Mouse (Mus musculus) splenic B cell, adult 2 months (primary cell): Measurements from ENCODE around the gene Gatb.

ENCODE experiments used
- DNase-seq: peaks from one replicate; pipeline ENCODE4 v3.0.0-alpha.2; 2011; ENCODE audit warnings: low read depth, low spot score
- H3K27me3 ChIP-seq: 2 replicates; pipeline ENCODE4 v1.6.1; 2012; ENCODE audit warnings: mild to moderate bottlenecking, low read length, moderate library complexity, mixed read lengths; ENCODE audit not compliant: control insufficient read depth, poor library complexity, insufficient read depth, severe bottlenecking
- H3K36me3 ChIP-seq: 2 replicates; pipeline ENCODE4 v1.6.1; 2012; ENCODE audit warnings: mild to moderate bottlenecking, low read length, moderate library complexity, mixed read lengths; ENCODE audit not compliant: control insufficient read depth, poor library complexity, insufficient read depth, severe bottlenecking

Gatb gene

GRCm38 (mm10) chr3:85659681-85660080, 85.8 kb downstream of the Gatb start:
- Histone ChIP-seq H3K36me3 (no peaks in the 10 kb centered on the region), H3K27me3 (no peaks in the 10 kb centered on the region)
- no peak for DNase-seq

GRCm38 (mm10) chr3:85661926-85662813, 88.3 kb downstream of the Gatb start:
- Histone ChIP-seq H3K27me3 (no peaks in the 10 kb centered on the region), H3K36me3 (no peaks in the 10 kb centered on the region)
- no peak for DNase-seq

- H3K36me3 ChIP-seq: no peaks in the 10 kb centered on the region
- H3K27me3 ChIP-seq: no peaks in the 10 kb centered on the region
- no peak for DNase-seq
These were observed 89.9 kb downstream of the Gatb start for GRCm38 (mm10) chr3:85663826-85664225.

GRCm38 (mm10) chr3:85664591-85665171, 90.8 kb downstream of the Gatb start:
- no peak for DNase-seq
- Histone ChIP-seq H3K36me3 (no peaks in the 10 kb centered on the region), H3K27me3 (no peaks in the 10 kb centered on the region)

GRCm38 (mm10) chr3:85666166-85666565, 92.2 kb downstream of the Gatb start:
- H3K27me3 ChIP-seq: no peaks in the 10 kb centered on the region
- no peak for DNase-seq
- no peaks in the 10 kb centered on the region for H3K36me3 ChIP-seq

GRCm38 (mm10) chr3:85666736-85667135, 92.8 kb downstream of the Gatb start:
- H3K36me3 ChIP-seq: no peaks in the 10 kb centered on the region
- H3K27me3 ChIP-seq: no peaks in the 10 kb centered on the region
- DNase-seq: no peak

- Histone ChIP-seq H3K27me3 (no peaks in the 10 kb centered on the region), H3K36me3 (no peaks in the 10 kb centered on the region)
- DNase-seq: no peak
These were observed 93.8 kb downstream of the Gatb start for GRCm38 (mm10) chr3:85667683-85668082.

GRCm38 (mm10) chr3:85669844-85670243, 95.9 kb downstream of the Gatb start:
- no peaks in the 10 kb centered on the region for H3K27me3 ChIP-seq
- H3K36me3 ChIP-seq: no peaks in the 10 kb centered on the region
- no peak for DNase-seq

GRCm38 (mm10) chr3:85677133-85677532, 103.2 kb downstream of the Gatb start:
- Histone ChIP-seq H3K27me3 (no peaks in the 10 kb centered on the region), H3K36me3 (no peaks in the 10 kb centered on the region)
- no peak for DNase-seq

- DNase-seq: no peak
- H3K27me3 ChIP-seq: no peaks in the 10 kb centered on the region
- no peaks in the 10 kb centered on the region for H3K36me3 ChIP-seq
These were observed 104.0 kb downstream of the Gatb start for GRCm38 (mm10) chr3:85677952-85678351.

- DNase-seq: no peak
- no peaks in the 10 kb centered on the region for H3K27me3 ChIP-seq
- no peaks in the 10 kb centered on the region for H3K36me3 ChIP-seq
These were observed 105.5 kb downstream of the Gatb start for GRCm38 (mm10) chr3:85679312-85679933.

GRCm38 (mm10) chr3:85679960-85680359, 106.0 kb downstream of the Gatb start:
- no peaks in the 10 kb centered on the region for H3K27me3 ChIP-seq
- H3K36me3 ChIP-seq: no peaks in the 10 kb centered on the region
- DNase-seq: no peak

- H3K36me3 ChIP-seq: no peaks in the 10 kb centered on the region
- H3K27me3 ChIP-seq: no peaks in the 10 kb centered on the region
- no peak for DNase-seq
These were observed 107.2 kb downstream of the Gatb start for GRCm38 (mm10) chr3:85681136-85681535.

- Histone ChIP-seq H3K27me3 (no peaks in the 10 kb centered on the region), H3K36me3 (no peaks in the 10 kb centered on the region)
- no peak for DNase-seq
These were observed 109.7 kb downstream of the Gatb start for GRCm38 (mm10) chr3:85683618-85684017.

GRCm38 (mm10) chr3:85685271-85685670, 111.4 kb downstream of the Gatb start:
- Histone ChIP-seq H3K36me3 (no peaks in the 10 kb centered on the region), H3K27me3 (no peaks in the 10 kb centered on the region)
- DNase-seq: no peak
